Mouse (Mus musculus): ENCODE measurements around the gene Lrtm2. TPM values are rescaled to one million over a fixed set of nuclear protein-coding genes. Genes with fewer than 3 reads are reported as not detected.
A peak's percentile ranks its signal among the peaks of the same experiment; 100 is the strongest.

Lrtm2 gene
- polyA plus RNA-seq, 1 experiment from 2014 or later, result 0.19 TPM

DNA sequence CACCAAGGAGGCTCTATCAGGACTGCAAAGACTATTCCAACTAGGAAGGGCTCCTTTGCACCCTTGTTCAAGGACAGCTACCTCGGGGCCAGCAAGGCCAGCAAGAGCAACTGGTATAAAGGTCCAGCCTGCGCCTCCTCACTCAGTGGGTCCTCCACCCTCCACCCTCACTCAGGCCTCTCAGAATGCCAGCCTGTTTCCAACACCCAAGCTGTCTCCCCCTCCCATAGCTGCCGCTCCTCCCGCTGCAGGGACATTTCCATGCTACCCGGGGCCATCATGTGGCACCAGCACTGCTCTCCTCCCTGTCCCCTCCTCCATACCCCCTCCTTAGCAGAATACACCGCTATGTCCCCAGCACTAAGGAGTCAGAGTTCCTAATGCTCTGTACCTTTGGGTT, 630 bp downstream of the Lrtm2 start:
- Histone ChIP-seq H3K27ac (no peak overlapping the region), H3K27me3 (ENCODE audit: poor library complexity, severe bottlenecking) (peaks cover 96% of the 10 kb centered on the region), H3K36me3 (replicated peaks) (no peaks in the 10 kb centered on the region), H3K4me1 (peaks cover 54% of the 10 kb centered on the region), H3K4me3 (peak overlapping the region; percentile 54), H3K9me3 (no peaks in the 10 kb centered on the region)
- WGBS, result 10% methylated on average over 6 of the region's 6 CpGs
- no peak for DNase-seq (ENCODE audit: extremely low spot score, low spot score)

DNA sequence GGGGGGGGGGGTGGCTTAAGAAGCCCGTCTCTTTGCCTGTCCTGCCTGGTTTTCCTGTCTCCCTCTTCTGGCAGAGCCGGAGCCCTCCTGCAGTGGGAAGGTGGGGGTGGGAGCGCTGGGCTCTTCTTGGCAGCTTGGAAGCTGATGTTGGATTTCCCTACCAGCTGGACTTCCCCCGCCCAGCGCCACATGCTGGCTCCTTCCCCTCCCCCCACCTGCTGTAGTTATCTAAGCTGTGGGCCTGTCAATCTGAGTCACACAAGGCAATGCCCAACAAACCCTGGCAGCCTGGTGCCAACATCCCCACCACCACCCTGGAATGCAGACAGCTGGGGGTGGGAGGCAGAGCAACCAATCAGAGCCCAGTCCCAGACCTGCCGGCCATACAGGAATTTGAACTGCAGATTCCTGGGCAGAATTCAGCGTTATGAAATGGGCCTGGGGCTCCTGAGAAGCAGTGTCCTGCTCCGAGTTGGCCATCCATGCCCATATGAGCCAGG, 1.3 kb downstream of the Lrtm2 start:
- peaks cover 54% of the 10 kb centered on the region for H3K4me1 ChIP-seq
- H3K36me3 ChIP-seq (replicated peaks), result no peaks in the 10 kb centered on the region
- H3K27me3 ChIP-seq (ENCODE audit: poor library complexity, severe bottlenecking), result peaks cover 91% of the 10 kb centered on the region
- no peak overlapping the region for H3K27ac ChIP-seq
- peak; percentile 24 for DNase-seq (ENCODE audit: extremely low spot score, low spot score)
- 5% methylated on average over 8 of the region's 8 CpGs for WGBS
- no peaks in the 10 kb centered on the region for H3K9me3 ChIP-seq
- peak overlapping the region; percentile 54; the same call in 1 of the 2 replicates for H3K4me3 ChIP-seq

DNA sequence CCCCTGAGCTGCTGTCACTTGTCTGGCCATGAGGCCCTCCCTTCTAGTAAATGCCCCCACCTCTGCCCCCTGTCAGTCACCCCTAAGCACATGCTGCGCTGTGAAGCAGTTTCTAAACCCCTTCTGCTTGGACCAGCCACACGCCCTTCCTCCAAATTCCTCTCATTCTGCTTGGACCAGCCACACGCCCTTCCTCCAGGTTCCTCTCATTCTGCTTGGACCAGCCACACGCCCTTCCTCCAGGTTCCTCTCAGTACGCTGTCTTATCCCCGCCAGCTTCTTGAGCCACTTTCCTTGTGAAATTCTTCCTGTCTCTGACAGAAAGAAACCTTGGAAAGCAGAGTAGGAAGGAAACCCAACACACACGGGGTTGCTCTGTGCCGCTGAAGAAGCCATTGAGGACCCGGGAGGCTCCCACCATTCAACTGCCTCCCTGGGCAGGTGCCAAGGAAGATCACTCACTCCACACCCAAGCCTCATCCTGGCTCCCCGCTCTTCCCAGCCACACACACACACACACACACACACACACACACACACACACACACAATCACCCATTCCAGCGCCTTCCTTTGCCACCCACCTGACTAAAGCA, 1.9 kb downstream of the Lrtm2 start:
- Histone ChIP-seq H3K4me1 (peaks cover 49% of the 10 kb centered on the region), H3K27ac (no peak overlapping the region), H3K27me3 (ENCODE audit: poor library complexity, severe bottlenecking) (peaks cover 92% of the 10 kb centered on the region), H3K4me3 (no peak overlapping the region), H3K9me3 (no peaks in the 10 kb centered on the region), H3K36me3 (replicated peaks) (no peaks in the 10 kb centered on the region)
- 12% methylated on average over 10 of the region's 11 CpGs for WGBS
- no peak for DNase-seq (ENCODE audit: extremely low spot score, low spot score)

DNA sequence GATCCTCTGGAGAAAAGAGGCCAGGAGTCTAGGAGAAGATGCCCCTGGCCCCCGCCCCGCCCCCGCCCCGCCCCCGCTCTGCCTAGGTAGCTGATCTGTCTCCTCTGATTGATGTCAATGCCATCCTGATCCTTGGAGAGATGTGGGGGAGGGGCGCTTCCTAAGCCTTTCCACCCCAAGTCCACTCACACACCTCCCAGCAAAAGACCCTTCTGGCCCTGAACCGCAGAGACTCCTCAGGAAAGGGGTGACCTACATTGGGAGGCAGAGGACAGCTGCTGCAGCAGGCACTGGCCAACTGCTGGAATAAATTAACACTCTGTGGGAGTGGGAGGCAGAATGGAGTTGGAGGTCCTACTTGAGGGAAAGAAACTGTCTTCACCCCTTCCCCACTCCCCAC, 4.0 kb downstream of the Lrtm2 start:
- Histone ChIP-seq H3K36me3 (replicated peaks) (no peaks in the 10 kb centered on the region), H3K4me1 (peaks cover 42% of the 10 kb centered on the region), H3K27me3 (ENCODE audit: poor library complexity, severe bottlenecking) (peaks cover 79% of the 10 kb centered on the region), H3K27ac (no peak overlapping the region), H3K9me3 (no peaks in the 10 kb centered on the region), H3K4me3 (no peak overlapping the region)
- no peak for DNase-seq (ENCODE audit: extremely low spot score, low spot score)
- 43% methylated on average over 7 of the region's 7 CpGs for WGBS

DNA sequence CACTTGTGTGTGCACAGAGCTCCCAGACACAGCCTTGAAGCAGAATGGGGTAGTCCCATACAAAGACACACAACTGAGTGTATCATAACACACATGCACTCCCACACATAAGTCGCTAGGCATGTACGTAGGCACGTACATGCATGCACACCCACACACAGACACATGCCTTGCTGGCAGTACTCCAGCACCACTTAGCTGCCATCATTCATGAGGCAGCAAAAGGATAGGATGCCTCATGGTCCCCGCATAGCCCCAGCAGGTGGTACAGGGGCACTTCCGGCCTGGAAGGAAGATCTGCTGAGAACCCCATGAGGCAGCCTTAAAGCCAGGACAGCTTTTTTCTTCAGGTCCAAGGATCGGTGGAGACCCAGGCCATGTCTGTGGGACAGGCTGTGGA, 4.6 kb downstream of the Lrtm2 start:
- Histone ChIP-seq H3K27ac (no peak overlapping the region), H3K36me3 (replicated peaks) (no peaks in the 10 kb centered on the region), H3K4me3 (no peak overlapping the region), H3K4me1 (peaks cover 37% of the 10 kb centered on the region), H3K27me3 (ENCODE audit: poor library complexity, severe bottlenecking) (peaks cover 73% of the 10 kb centered on the region), H3K9me3 (no peaks in the 10 kb centered on the region)
- 83% methylated on average over 6 of the region's 6 CpGs for WGBS
- DNase-seq (ENCODE audit: extremely low spot score, low spot score), result no peak

DNA sequence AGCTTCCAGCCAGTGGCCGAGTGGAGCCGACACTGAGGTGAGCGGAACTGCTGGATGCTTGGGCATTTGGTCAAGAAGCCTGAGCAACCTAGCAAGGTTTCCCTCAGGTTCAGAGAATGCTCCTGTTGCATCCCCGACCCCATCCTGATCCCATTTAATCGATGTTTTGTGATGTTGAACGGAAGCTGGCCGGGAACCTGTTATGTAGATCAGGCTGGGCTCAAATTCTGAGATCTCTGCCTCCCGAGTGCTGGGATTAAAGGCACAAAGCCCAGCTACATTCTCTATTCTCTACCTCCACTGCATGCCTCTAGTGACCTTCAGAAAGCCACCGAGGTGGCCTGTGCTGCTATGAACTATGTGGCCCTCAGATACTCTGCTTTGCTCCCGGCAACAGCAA, 5.8 kb downstream of the Lrtm2 start:
- no peaks in the 10 kb centered on the region for H3K9me3 ChIP-seq
- DNase-seq (ENCODE audit: extremely low spot score, low spot score), result no peak
- WGBS, result 47% methylated on average over 10 of the region's 10 CpGs
- H3K4me1 ChIP-seq, result peaks cover 25% of the 10 kb centered on the region
- H3K4me3 ChIP-seq, result no peak overlapping the region
- no peak overlapping the region for H3K27ac ChIP-seq
- H3K27me3 ChIP-seq (ENCODE audit: poor library complexity, severe bottlenecking), result peaks cover 61% of the 10 kb centered on the region
- no peaks in the 10 kb centered on the region for H3K36me3 ChIP-seq (replicated peaks)

DNA sequence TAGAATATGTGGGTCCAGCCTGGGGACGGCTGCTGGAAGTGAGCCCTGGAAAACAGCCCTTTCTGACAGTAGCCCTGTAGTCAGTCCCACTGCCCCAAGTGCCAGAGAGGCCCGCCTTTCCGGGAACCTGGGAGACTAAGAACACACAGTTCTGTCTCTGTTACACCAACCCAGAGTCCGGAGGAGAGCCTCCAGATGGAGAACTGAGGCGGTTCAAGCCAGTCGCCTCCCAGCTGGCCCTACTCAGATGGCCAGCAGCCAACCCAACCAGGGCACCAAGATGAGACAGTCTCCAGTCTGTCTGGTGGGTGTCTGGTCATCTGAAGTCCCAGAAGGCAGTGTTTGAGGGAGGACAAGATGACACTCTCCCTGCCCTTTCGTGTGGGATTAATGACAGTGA, 8.8 kb downstream of the Lrtm2 start:
- 85% methylated on average over 7 of the region's 7 CpGs for WGBS
- Histone ChIP-seq H3K27ac (no peak overlapping the region), H3K27me3 (ENCODE audit: poor library complexity, severe bottlenecking) (peaks cover 31% of the 10 kb centered on the region), H3K4me3 (no peak overlapping the region), H3K9me3 (no peaks in the 10 kb centered on the region), H3K36me3 (replicated peaks) (no peaks in the 10 kb centered on the region), H3K4me1 (peaks cover 25% of the 10 kb centered on the region)
- DNase-seq (ENCODE audit: extremely low spot score, low spot score), result no peak

DNA sequence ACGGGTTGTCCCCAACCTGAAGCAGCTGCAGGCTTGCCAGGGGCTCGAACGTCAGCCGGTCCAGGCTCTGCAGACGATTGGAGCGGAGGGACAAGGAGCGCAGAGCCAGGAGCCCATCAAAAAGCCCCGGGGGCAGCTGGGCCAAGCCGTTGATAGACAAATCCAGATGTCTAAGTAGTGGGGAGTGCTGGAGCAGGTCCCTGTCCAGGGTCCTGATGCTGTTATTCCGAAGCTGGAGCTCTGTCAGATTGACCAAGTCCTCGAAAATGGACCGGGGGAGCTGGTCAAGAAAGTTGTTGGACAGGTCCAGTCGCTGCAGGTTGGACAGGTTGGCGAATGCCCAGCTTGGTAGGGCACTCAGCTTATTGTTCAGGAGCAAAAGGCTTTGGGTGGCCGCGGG, 10.1 kb downstream of the Lrtm2 start:
- DNase-seq (ENCODE audit: extremely low spot score, low spot score), result peak; percentile 46

DNA sequence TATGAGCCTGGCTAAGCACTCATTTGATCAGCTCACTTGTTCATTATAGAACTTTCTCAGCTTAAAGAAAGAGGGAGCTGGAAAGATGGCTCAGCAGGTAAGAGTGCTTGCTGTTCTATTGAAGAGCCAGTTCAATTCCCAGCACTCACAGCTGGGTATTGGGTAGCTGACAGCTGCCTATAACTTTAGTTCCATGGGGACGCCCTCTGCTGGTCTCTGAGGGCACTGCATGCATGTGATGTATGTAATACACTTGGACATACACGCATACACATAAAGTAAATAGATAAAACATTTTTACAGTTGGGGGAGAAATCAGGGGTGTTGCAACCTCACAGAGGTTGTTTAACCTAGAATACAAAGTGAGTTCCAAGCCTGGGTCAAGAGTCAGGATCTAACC, 11.2 kb downstream of the Lrtm2 start:
- no peaks in the 10 kb centered on the region for H3K36me3 ChIP-seq (replicated peaks)
- peak; percentile 35 for DNase-seq (ENCODE audit: extremely low spot score, low spot score)
- 86% methylated on average over 2 of the region's 2 CpGs for WGBS
- peaks cover 14% of the 10 kb centered on the region for H3K27me3 ChIP-seq (ENCODE audit: poor library complexity, severe bottlenecking)
- no peak overlapping the region for H3K4me3 ChIP-seq
- H3K27ac ChIP-seq, result no peak overlapping the region
- no peaks in the 10 kb centered on the region for H3K9me3 ChIP-seq
- peaks cover 25% of the 10 kb centered on the region for H3K4me1 ChIP-seq

More for the DNA sequence above, 10.1 kb downstream of the Lrtm2 start:
- no peak overlapping the region for H3K4me3 ChIP-seq
- H3K27ac ChIP-seq, result no peak overlapping the region
- no peaks in the 10 kb centered on the region for H3K36me3 ChIP-seq (replicated peaks)
- H3K4me1 ChIP-seq, result peaks cover 16% of the 10 kb centered on the region
- H3K9me3 ChIP-seq, result no peaks in the 10 kb centered on the region
- peaks cover 18% of the 10 kb centered on the region for H3K27me3 ChIP-seq (ENCODE audit: poor library complexity, severe bottlenecking)
- WGBS, result 44% methylated on average over 16 of the region's 16 CpGs

DNA sequence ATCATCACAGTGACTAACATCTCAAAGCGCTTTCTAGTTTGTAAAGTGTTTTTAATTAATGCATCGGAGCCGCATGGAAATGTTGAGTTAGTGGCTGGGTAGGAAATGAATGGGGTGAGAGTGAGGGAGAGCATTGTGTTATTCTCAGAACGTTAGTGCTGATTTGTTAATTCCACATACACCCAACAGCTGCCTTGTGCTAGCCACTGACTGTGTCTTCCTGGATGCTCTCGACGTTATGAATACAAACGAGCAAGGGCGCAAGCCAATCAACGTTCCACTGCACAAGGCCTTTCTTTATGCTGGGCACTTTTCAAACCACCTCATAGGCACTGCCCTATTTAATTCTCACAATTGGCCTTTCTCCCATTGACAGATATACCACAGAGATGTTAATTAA, 11.8 kb downstream of the Lrtm2 start:
- Histone ChIP-seq H3K27ac (peak overlapping the region; percentile 74; the same call in 1 of the 2 replicates), H3K9me3 (no peaks in the 10 kb centered on the region), H3K4me1 (peaks cover 32% of the 10 kb centered on the region), H3K4me3 (no peak overlapping the region), H3K36me3 (replicated peaks) (no peaks in the 10 kb centered on the region), H3K27me3 (ENCODE audit: poor library complexity, severe bottlenecking) (peaks cover 9% of the 10 kb centered on the region)
- 57% methylated on average over 9 of the region's 9 CpGs for whole genome bisulfite sequencing
- DNase-seq (ENCODE audit: extremely low spot score, low spot score), result no peak

DNA sequence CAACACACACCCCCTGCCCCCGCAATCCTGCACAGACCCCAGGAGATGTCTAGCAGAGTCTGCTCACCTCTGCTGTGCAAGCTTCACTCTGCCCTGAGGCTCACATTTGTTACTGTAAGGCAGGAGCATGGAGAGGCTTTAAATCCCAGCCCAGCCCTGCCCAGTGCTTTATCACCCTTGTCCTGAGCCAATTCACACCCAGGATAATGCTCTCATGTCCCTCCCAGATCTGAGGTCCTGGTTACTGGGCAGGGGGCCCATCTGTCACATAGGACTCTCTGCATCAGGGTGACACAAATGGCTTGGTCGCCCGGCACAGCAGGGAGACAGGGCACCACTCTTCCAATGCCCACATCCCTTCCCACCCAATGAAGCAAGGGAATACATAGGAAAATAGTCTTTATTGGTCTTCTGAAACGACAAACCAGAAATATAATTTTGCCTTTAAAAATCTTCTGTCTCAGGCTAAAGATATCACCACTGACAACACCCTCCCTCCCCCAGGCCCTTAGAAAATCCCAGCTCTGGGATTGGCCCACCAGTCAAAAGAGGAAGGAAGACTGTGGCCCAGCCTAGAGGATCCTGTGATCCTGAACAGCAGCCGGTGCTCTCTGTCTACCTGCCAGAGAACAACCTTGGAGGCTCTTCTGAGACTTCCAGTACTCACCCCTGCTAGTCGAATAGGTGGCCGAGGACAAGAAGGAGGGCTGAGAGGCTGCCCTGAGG, 15.7 kb downstream of the Lrtm2 start:
- no peak for DNase-seq (ENCODE audit: extremely low spot score, low spot score)
- Histone ChIP-seq H3K27ac (0 out of 2 replicates have a peak overlapping the region, but pooled peaks have one; percentile 13), H3K4me1 (peaks cover 36% of the 10 kb centered on the region), H3K9me3 (no peaks in the 10 kb centered on the region), H3K4me3 (no peak overlapping the region), H3K27me3 (ENCODE audit: poor library complexity, severe bottlenecking) (no peaks in the 10 kb centered on the region), H3K36me3 (replicated peaks) (no peaks in the 10 kb centered on the region)
- 78% methylated on average over 7 of the region's 7 CpGs for WGBS

DNA sequence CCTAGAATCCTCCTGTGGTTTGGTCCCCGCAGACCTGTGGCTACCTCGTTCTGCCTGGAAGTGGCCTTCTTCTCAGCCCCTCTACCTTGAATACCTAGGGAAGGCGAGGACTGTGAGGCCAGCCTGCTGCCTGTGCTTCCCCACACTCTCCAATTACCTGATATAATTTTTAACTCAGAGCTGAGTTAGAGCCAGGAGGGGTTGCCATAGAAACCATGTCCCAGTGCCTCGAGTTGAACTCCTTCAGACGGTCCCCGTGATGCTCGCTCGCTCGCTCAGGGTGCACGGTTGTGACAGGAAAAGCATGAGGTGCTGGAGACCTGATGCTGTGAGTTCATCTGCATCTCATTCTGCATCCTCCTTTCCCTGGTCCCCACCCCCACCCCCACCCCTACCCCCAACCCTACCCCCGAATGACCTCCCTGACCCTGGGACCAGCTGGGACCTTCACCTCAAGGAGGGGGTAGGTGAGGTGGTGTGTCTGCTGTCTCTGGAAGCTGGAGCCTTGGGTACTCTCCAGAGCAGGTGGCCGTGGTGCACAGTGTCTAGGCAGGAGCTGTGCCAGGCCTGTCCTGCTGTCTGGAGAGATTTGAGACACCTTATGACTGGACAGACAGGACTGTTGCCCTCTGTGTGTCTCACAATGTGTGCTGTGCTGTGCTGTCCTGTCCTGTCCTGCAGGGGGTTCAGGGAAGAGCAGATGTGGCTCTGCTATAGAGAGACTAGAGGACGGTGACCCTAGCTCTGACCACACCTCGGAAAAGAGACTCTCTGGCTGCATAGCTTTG, 16.8 kb downstream of the Lrtm2 start:
- H3K27ac ChIP-seq, result no peak overlapping the region
- no peaks in the 10 kb centered on the region for H3K36me3 ChIP-seq (replicated peaks)
- H3K4me3 ChIP-seq, result no peak overlapping the region
- peaks cover 32% of the 10 kb centered on the region for H3K4me1 ChIP-seq
- no peaks in the 10 kb centered on the region for H3K9me3 ChIP-seq
- H3K27me3 ChIP-seq (ENCODE audit: poor library complexity, severe bottlenecking), result no peaks in the 10 kb centered on the region; the same call in 1 of the 2 replicates
- WGBS, result 68% methylated on average over 14 of the region's 14 CpGs
- DNase-seq (ENCODE audit: extremely low spot score, low spot score), result no peak

DNA sequence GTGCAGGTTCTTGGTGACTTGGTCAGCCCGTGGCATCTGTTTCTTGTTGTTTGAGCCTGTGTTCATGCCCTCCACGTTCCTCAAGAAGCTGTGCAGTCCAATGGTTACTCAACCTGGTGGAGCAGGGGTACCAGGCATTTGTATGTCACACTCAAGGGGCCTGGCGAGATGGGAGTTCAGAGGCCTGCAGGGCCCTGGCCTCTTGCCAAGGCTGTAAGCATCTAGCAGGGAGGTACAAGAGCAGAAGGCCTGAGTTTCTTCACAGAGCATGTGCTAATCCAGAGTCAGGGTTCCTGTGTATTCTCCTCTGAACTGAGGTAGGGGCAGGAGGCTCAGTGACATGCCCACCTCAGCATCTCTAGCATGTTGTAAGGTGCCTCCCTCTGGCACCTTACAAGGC, 17.5 kb downstream of the Lrtm2 start:
- no peak overlapping the region for H3K4me3 ChIP-seq
- H3K36me3 ChIP-seq (replicated peaks), result no peaks in the 10 kb centered on the region
- no peak overlapping the region for H3K27ac ChIP-seq
- no peaks in the 10 kb centered on the region; the same call in 1 of the 2 replicates for H3K27me3 ChIP-seq (ENCODE audit: poor library complexity, severe bottlenecking)
- no peak for DNase-seq (ENCODE audit: extremely low spot score, low spot score)
- H3K4me1 ChIP-seq, result peaks cover 25% of the 10 kb centered on the region
- WGBS, result 86% methylated on average over 3 of the region's 3 CpGs
- H3K9me3 ChIP-seq, result no peaks in the 10 kb centered on the region

Data from forebrain, embryonic 10.5 days (tissue).